Mouse (Mus musculus): Measurements from ENCODE around the gene Gjc2.

GRCm38 (mm10) chr11:59134373-59134997 lies 48.5 kb downstream of the Gjc2 start:
- TF ChIP-seq USF1 (IDR thresholded peaks at IDR 0.05; ENCODE audit: low read depth) (no peak), POLR2A (IDR thresholded peaks at IDR 0.05; ENCODE audit: insufficient read length, low read depth) (no peak), MYOG (IDR thresholded peaks at IDR 0.05; ENCODE audit: control insufficient read depth in 1 of 3, insufficient read depth in 1 of 3, insufficient read length in 2 of 3, low read depth in 2 of 3) (peak in 1 of 3 experiments; percentile 15), MAX (IDR thresholded peaks at IDR 0.05; ENCODE audit: low read depth) (no peak), CEBPB (IDR thresholded peaks at IDR 0.05; ENCODE audit: insufficient read depth, poor library complexity, severe bottlenecking) (no peak), POLR2AphosphoS2 (IDR thresholded peaks at IDR 0.05; ENCODE audit: insufficient read length, low read depth) (no peak), MYOD1 (IDR thresholded peaks at IDR 0.05; ENCODE audit: control insufficient read depth in 1 of 3, insufficient read length in 2 of 3, low read depth in 2 of 3) (no peak), E2F4 (IDR thresholded peaks at IDR 0.05; ENCODE audit: insufficient read depth) (no peak), TCF12 (IDR thresholded peaks at IDR 0.05; ENCODE audit: insufficient read depth, poor library complexity, severe bottlenecking) (no peak), REST (IDR thresholded peaks at IDR 0.05; ENCODE audit: insufficient read depth, insufficient read length) (no peak)
